Mouse (Mus musculus): Measurements from ENCODE around the gene Zfp184.
"Not testable (repeated sequence)": the region's sequence is repeated elsewhere in the genome, so short reads cannot be mapped to it uniquely, and the experiment has no call there.

Zfp184 gene

DNA sequence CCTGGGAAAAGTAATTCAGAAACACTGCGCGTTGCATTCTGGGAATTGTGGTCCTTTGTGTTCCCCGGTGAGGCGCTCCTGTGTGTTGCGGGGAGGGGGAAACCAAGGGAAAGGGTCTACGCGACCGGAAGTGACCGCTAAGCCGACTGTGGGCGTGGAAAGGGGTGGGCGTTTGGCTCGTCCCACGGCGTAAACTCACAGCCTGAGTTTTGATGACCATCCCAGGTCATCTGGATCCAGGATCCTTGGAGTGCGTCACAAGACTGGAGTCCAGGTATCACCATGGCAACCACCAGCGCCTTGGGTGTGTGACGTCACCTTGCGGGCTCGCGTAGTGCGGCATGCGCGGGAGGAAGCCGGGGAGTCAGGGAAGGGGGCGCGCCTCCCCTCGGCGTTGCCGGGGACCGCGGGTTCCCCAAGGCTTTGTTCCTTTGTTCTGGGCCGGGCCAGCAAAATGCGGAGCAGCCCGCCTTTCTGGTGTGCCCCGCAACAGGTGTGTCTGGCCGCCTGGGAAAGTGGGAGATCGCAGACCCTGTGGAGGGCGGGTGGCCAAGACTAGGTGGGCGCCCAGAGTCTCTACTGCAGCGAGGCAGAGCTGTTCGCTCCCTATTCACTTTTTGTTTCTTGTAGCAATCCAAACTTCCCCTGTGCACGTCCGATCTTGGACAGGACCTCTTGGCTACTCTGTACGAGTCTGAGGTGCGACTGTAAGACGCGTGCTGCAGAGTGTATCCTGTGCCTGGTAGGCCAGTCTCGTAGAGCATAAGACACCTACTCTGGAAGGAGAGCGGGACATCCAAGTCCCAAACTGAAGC is at the start of gene Zfp184:
Zfp184 (plus strand) TSS at position 169 of the 815 bp plus-strand sequence.
- peak; percentile 84 for DNase-seq (ENCODE audit: low read depth, low spot score)

GRCm38 (mm10) chr13:21896549-21897244 is 48.2 kb upstream of the Zfp184 start:
- DNase-seq (ENCODE audit: low read depth, low spot score), result no peak

DNA sequence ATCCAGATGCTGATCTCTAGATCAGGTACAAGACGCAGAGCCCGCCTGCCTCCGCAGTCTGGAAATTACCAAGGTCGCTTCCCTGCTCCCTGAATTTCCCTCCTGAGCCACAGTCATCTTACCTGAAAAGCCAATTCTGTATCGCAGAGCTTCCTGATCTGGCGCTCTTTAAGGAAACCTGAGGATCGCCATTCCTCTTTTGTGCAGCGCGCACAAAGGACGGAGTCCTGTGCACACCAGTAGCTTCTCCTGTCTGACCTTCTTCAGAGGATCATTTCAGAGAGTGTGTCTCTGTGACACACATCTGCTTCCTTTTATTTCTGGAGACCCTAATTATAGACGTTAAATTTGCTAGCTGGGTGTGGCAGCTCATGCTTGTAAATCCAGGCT is 47.7 kb upstream of the Zfp184 start:
- no peak for DNase-seq (ENCODE audit: low read depth, low spot score)

GRCm38 (mm10) chr13:21900870-21901565 is 43.9 kb upstream of the Zfp184 start:
- DNase-seq (ENCODE audit: low read depth, low spot score), result not testable (repeated sequence)

GRCm38 (mm10) chr13:21903500-21903899 is 41.4 kb upstream of the Zfp184 start:
- no peak for DNase-seq (ENCODE audit: low read depth, low spot score)

DNA sequence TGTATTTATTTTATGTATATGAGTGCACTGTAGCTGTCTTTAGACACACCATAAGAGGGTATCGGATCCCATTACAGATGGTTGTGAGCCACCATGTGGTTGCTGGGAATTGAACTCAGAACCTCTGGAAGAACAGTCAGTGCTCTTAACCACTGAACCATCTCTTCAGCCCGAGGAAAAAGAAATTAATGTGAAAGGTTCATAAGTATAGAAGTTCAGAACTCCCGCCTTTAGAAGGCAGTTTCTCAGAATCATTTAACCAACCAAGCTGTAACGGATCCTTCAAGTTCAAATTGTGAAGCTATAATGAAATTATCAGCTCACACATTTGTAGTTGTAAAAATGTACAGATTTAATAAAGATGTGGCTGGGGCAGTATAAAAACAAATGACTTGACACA is 40.8 kb upstream of the Zfp184 start:
- not testable (repeated sequence) for DNase-seq (ENCODE audit: low read depth, low spot score)

DNA sequence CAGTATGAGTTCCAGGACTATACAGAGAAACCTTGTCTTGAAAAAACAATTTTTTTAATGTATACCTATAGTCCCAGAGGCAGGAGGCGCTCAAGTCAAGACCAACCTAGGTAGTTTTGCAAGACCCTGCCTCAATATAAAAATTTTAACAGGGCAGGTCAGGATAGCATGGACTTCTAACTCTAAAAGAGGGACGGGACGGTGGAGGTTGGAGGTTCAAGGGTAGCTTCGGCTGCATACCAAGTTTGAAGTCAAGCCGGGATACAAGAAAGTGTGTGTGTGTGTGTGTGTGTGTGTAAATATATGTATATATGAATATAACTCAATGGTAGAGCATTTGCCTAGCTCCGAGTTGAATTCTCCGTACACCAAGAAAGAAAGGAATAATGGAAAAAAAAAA is 38.6 kb upstream of the Zfp184 start:
- no peak for DNase-seq (ENCODE audit: low read depth, low spot score)

DNA sequence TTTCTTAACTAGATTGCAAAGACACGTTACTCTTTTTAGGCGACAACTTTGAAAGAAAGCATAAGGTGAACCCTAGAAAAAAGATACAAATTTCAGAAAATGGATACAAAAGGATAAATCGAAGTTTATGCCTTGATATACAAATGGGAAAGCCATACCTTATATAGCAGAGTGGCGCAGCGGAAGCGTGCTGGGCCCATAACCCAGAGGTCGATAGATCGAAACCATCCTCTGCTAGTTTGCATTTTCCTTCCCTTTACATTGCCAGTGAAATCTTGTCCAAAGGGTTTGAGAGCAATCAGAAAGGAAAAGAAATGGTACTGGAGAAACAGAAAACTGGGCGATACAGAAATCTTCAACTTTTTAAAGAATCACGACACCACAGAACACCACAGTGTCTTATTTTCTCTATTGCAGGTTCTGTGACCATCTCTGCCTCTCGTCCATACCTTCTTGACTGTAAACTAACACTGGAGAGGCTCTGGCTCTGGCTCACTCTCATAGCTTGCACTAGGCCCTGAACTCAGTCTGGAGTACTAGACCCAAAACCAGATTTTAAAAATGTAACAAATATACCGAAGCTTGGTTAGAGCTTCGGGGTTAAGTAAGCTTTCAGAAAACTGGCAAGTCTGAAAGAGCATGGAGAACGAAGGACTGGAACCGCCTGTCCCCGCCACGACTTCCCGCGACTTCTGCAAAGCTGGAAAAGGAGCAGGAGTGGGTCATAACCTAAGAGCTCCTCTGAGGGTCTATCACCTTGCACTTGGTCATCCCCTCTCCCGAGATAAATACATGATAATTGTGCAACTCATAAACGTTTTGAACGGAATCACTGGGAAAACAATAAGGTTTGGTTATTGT is 37.7 kb upstream of the Zfp184 start:
- no peak for DNase-seq (ENCODE audit: low read depth, low spot score)

- DNase-seq (ENCODE audit: low read depth, low spot score), result not testable (repeated sequence)
Measured at GRCm38 (mm10) chr13:21907807-21908155, 37.1 kb upstream of the Zfp184 start.

- DNase-seq (ENCODE audit: low read depth, low spot score), result no peak
Measured at GRCm38 (mm10) chr13:21910735-21911134, 34.2 kb upstream of the Zfp184 start.

DNA sequence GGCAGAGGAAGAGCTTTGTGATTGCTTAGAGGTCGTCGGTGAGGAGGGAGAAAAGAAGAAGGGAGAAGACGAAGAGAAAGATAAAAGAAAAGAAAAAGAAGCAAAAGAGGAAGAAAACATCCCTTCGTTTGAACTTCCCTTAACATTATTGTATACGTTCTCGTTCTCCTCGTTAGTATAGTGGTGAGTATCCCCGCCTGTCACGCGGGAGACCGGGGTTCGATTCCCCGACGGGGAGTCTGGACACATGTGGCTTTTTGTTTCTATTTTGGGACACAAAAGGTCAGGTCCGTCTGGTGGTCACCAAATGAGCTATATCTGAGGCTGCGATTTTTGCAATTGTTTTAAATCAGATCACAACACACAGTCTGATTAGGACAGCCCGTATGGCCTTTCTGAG is 33.7 kb upstream of the Zfp184 start:
- no peak for DNase-seq (ENCODE audit: low read depth, low spot score)

DNA sequence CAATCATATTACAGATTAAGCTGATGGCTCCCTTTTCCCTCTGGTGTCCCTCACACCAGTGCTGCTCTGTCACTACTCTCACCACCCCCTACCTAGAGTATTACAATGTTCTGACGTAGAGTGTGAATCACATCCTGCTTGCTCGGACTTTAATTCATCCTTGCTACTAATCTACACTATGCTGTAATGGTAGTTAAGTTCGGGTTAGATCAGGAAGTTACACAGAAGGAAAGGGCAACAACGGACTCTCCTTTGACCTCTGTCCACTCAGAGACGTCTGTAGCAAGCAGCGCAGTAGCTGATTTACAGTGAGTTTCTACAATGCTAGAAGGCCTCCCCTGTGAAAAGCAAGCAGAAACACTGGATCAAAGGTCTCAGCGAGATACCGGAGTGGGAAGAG is 31.0 kb upstream of the Zfp184 start:
- no peak for DNase-seq (ENCODE audit: low read depth, low spot score)

DNA sequence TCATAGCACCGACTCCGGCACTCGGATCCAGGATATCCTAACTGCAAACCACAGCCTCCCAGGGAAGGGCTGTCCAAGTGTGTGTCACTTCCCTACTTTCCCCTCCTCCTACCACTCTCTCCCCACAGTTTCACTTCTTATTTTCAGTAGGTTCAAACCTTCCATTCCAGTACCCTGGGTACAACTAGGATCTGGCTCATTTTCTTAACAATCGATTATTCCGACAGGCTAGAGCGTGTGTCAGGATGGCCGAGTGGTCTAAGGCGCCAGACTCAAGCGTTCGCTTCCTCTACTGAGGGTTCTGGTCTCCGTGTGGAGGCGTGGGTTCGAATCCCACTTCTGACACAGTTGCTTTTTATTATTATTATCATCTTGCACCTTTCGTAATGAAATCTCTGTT is 30.3 kb upstream of the Zfp184 start:
- peak; percentile 15 for DNase-seq (ENCODE audit: low read depth, low spot score)

- DNase-seq (ENCODE audit: low read depth, low spot score), result no peak
Measured at GRCm38 (mm10) chr13:21915487-21915886, 29.4 kb upstream of the Zfp184 start.

- DNase-seq (ENCODE audit: low read depth, low spot score), result no peak
Measured at GRCm38 (mm10) chr13:21916056-21916455, 28.8 kb upstream of the Zfp184 start.

- DNase-seq (ENCODE audit: low read depth, low spot score), result peak; percentile 63
Measured at GRCm38 (mm10) chr13:21917040-21917439, 27.9 kb upstream of the Zfp184 start.

GRCm38 (mm10) chr13:21917480-21917879 is 27.4 kb upstream of the Zfp184 start:
- no peak for DNase-seq (ENCODE audit: low read depth, low spot score)

- DNase-seq (ENCODE audit: low read depth, low spot score), result no peak
Measured at GRCm38 (mm10) chr13:21917992-21918391, 26.9 kb upstream of the Zfp184 start.

DNA sequence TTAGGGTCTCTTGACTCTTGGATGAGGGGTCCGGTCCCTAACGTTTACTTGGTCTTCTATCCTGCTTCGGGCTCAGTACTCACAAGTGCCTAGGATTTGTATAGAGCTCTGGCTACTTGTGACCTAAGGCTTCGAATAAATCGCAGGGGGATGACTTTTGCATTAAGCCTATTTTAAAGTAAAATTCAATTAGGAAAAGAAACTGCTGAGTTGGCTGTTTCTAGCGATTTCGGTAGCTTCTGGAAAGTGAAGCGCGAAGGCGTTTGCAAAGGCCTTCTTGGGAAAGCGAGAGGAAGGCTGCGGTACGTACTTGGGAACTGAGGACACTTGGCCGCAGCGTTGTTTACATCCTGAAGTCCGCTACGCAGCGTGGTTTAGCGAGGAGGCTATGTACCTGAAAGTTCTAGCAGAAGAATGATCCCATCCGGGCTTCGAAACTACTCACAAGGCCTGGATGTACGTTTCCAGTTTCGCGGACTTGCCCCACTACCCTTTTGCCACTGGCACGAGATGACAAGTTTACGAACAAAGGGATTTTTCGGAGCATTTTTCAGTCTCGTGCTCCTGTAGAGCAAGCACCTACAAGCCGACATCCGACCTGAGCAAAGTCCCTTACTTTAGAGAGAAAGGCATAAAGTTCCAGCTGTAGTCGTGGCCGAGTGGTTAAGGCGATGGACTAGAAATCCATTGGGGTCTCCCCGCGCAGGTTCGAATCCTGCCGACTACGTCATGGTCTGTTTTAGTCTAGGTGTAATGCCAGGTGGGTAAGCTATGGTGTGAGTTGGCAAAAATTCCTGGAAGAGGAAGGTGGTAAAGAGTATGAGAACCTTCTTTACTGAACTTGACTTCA is 26.1 kb upstream of the Zfp184 start:
- DNase-seq (ENCODE audit: low read depth, low spot score), result peak; percentile 67

- DNase-seq (ENCODE audit: low read depth, low spot score), result peak; percentile 57
Measured at GRCm38 (mm10) chr13:21919836-21920431, 25.0 kb upstream of the Zfp184 start.
